Mouse (Mus musculus) liver, embryonic 12.5 days (tissue): ENCODE measurements around the gene Ces1b. TPM values are rescaled to one million over a fixed set of nuclear protein-coding genes. Genes with fewer than 3 reads are reported as not detected.

Source experiments
- polyA plus RNA-seq: library from polyadenylated mRNA; unstranded; fragments of >200 nt; fragmentation: Nextera tagmentation; extraction: Ambion mirVana; gene quantifications from 2 replicates; pipeline ENCODE4 v1.2.1, GENCODE M21; 2016

Ces1b gene
- polyA plus RNA-seq, 1 experiment from 2014 or later: not detected

Other genes with a start within 250 kb of the Ces1b start
- gene Lpcat2, start 224.7 kb downstream of the Ces1b start, polyA plus RNA-seq: 4.8 and 5.0 TPM in 2 replicates
- not detected in 2 replicates for gene Capns2, start 178.6 kb downstream of the Ces1b start, polyA plus RNA-seq
- gene Slc6a2, start 119.9 kb downstream of the Ces1b start, polyA plus RNA-seq: not detected in 2 replicates
- gene Ces1a, start 31.8 kb downstream of the Ces1b start, polyA plus RNA-seq: not detected in 2 replicates
- gene Ces1c, start 51.3 kb upstream of the Ces1b start, polyA plus RNA-seq: 0.13 and 0.21 TPM in 2 replicates
- 1.5 and 1.8 TPM in 2 replicates for gene Ces1d, start 117.8 kb upstream of the Ces1b start, polyA plus RNA-seq
- gene Ces1e, start 149.6 kb upstream of the Ces1b start, polyA plus RNA-seq: 0.11 TPM in 1 of 2 replicates, not detected in the other
- 0.11 and 0.15 TPM in 2 replicates for gene Ces1f, start 199.7 kb upstream of the Ces1b start, polyA plus RNA-seq